Mouse (Mus musculus): ENCODE data around the gene Mns1.

GRCm38 (mm10) chr9:72441927-72442715, 4.3 kb downstream of the Mns1 start:
- no peak for TF ChIP-seq CTCF (conservative IDR thresholded peaks at IDR 0.05; ENCODE audit: low read length)
- no peak for TF ChIP-seq POU5F1 (IDR thresholded peaks at IDR 0.05; ENCODE audit: borderline replicate concordance, low read length)

Data from E14TG2a.4 (cell line).